Mouse (Mus musculus) forebrain, embryonic 11.5 days (tissue): ENCODE results near the gene Gtf2a1l. TPM values are rescaled to one million over a fixed set of nuclear protein-coding genes. Genes with fewer than 3 reads are reported as not detected.

Experiments
- ATAC-seq: fragments of 200-750 bp; cut with Nextera tagmentation; replicated peaks from 2 replicates; pipeline ENCODE4 v1.8.0; 2017; ENCODE audit warnings: moderate TSS enrichment; ENCODE audit not compliant: low FRiP score
- DNase-seq: peaks from one replicate; pipeline ENCODE4 v3.0.0-alpha.2; 2017; ENCODE audit warnings: low spot score
- H3K27ac ChIP-seq: fragments of 300-500 bp; sonication (generic); 2 replicates; pipeline ENCODE4 v1.5.1; 2014; ENCODE audit warnings: low read depth, low read length
- H3K27me3 ChIP-seq: fragments of 300-500 bp; sonication (generic); 2 replicates; pipeline ENCODE4 v1.6.1; 2014; ENCODE audit warnings: mild to moderate bottlenecking, low read length, mixed read lengths; ENCODE audit not compliant: control insufficient read depth, insufficient read depth
- H3K36me3 ChIP-seq: fragments of 300-500 bp; sonication (generic); 2 replicates; pipeline ENCODE4 v1.6.1; 2014; ENCODE audit warnings: mild to moderate bottlenecking, low read length, moderate library complexity, mixed read lengths; ENCODE audit not compliant: control insufficient read depth, insufficient read depth
- H3K4me1 ChIP-seq: fragments of 300-500 bp; sonication (generic); replicated peaks from 2 replicates; pipeline ENCODE4 v1.6.1; 2014; ENCODE audit warnings: low read length, mixed read lengths; ENCODE audit not compliant: control insufficient read depth, insufficient read depth
- H3K4me2 ChIP-seq: fragments of 300-500 bp; sonication (generic); 2 replicates; pipeline ENCODE4 v1.6.1; 2014; ENCODE audit warnings: low read depth, mild to moderate bottlenecking, low read length, moderate library complexity, mixed read lengths; ENCODE audit not compliant: severe bottlenecking
- H3K4me3 ChIP-seq: fragments of 300-500 bp; sonication (generic); 2 replicates; pipeline ENCODE4 v1.5.1; 2014; ENCODE audit warnings: low read depth, low read length
- H3K9ac ChIP-seq: fragments of 300-500 bp; sonication (generic); 2 replicates; pipeline ENCODE4 v1.6.1; 2014; ENCODE audit warnings: low read length
- H3K9me3 ChIP-seq: fragments of 300-500 bp; sonication (generic); 2 replicates; pipeline ENCODE4 v1.6.1; 2016; ENCODE audit warnings: low read length, mixed read lengths; ENCODE audit not compliant: control insufficient read depth
- WGBS: fragments of 180-500 bp; shearing (Covaris S2); extraction: QIAGEN DNeasy Blood & Tissue Kit; methylation state at CpG from one replicate; pipeline ENCODE4 v1.1.7; 2014; 5-methylcytosine and 5-hydroxymethylcytosine counted together
- polyA plus RNA-seq: library from polyadenylated mRNA; unstranded; fragments of >200 nt; fragmentation: Nextera tagmentation; extraction: Ambion mirVana; gene quantifications from 2 replicates; pipeline ENCODE4 v1.2.1, GENCODE M21; 2014

Gene Gtf2a1l
- polyA plus RNA-seq, 1 experiment from 2014 or later = not detected

- H3K9ac ChIP-seq = no peak overlapping the region
- H3K27ac ChIP-seq = no peak overlapping the region
- no peaks in the 10 kb centered on the region for H3K9me3 ChIP-seq
- H3K4me2 ChIP-seq = no peak overlapping the region
- H3K4me1 ChIP-seq = no peaks in the 10 kb centered on the region
- no peak overlapping the region for H3K4me3 ChIP-seq
- H3K27me3 ChIP-seq = no peaks in the 10 kb centered on the region
- 89% methylated on average over 8 of the region's 8 CpGs for WGBS
- ATAC-seq (no peak), DNase-seq (peak; percentile 48)
- H3K36me3 ChIP-seq = no peaks in the 10 kb centered on the region
These were observed 26.6 kb upstream of the Gtf2a1l start for GRCm38 (mm10) chr17:88641836-88642235.

DNA sequence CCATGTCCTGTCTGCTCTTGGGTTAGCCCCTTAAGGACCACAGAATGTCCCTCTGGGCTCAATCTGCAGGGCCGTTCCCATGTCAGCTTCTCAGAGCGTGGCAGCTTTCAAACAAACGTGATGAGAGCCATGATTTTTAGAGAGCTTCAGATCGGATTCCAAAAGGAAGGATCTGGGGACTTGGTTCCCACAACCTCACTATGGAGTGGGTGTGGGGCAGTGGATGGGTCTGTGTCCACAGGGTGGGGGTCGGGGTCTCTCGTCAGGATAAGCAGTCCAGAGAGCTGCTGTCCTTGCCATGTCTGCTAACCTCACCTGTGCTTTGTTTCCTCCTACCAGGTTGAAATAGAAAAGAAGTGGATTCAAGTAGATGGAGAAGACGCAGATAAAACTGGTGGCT is 23.6 kb upstream of the Gtf2a1l start:
- no peak for ATAC-seq
- H3K36me3 ChIP-seq = no peaks in the 10 kb centered on the region
- WGBS = 91% methylated on average over 7 of the region's 7 CpGs

DNA sequence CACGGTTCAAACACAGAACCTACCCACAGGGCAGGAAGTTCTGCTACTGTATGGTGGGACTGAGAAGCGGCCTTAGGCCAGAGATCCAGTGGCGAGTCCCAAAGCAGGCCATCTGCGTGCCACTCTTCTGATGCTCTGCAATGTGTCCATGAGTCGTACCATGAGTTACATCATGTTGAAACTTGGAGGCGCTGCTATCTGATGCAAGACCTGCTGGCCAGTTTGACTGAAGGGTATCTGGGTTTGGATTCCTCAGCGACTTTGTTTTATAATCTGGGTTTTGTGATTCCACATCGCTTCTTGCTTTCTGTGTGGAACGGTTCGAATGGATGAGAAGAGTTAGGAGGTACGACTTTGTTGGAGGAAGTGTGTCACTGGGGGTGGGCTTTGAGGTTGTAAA is 23.2 kb upstream of the Gtf2a1l start:
- Histone ChIP-seq H3K4me3 (no peak overlapping the region), H3K9ac (no peak overlapping the region), H3K4me1 (no peaks in the 10 kb centered on the region), H3K27me3 (no peaks in the 10 kb centered on the region), H3K4me2 (no peak overlapping the region), H3K9me3 (no peaks in the 10 kb centered on the region), H3K36me3 (no peaks in the 10 kb centered on the region), H3K27ac (no peak overlapping the region)
- ATAC-seq (no peak), DNase-seq (no peak)
- WGBS = 90% methylated on average over 11 of the region's 11 CpGs

More for the DNA sequence above, 23.6 kb upstream of the Gtf2a1l start:
- H3K4me3 ChIP-seq = no peak overlapping the region
- H3K27ac ChIP-seq = no peak overlapping the region
- no peak overlapping the region for H3K9ac ChIP-seq
- H3K4me1 ChIP-seq = no peaks in the 10 kb centered on the region
- H3K27me3 ChIP-seq = no peaks in the 10 kb centered on the region
- H3K9me3 ChIP-seq = no peaks in the 10 kb centered on the region
- DNase-seq = no peak
- no peak overlapping the region for H3K4me2 ChIP-seq

GRCm38 (mm10) chr17:88647149-88647548 is 21.3 kb upstream of the Gtf2a1l start:
- DNase-seq (no peak), ATAC-seq (no peak)
- no peaks in the 10 kb centered on the region for H3K4me1 ChIP-seq
- H3K36me3 ChIP-seq = no peaks in the 10 kb centered on the region
- H3K9ac ChIP-seq = no peak overlapping the region
- WGBS = 87% methylated on average over 3 of the region's 3 CpGs
- H3K27ac ChIP-seq = no peak overlapping the region
- no peak overlapping the region for H3K4me2 ChIP-seq
- H3K27me3 ChIP-seq = no peaks in the 10 kb centered on the region
- H3K9me3 ChIP-seq = no peaks in the 10 kb centered on the region
- no peak overlapping the region for H3K4me3 ChIP-seq

- DNase-seq = peak; percentile 80
- H3K36me3 ChIP-seq = no peaks in the 10 kb centered on the region
- no peaks in the 10 kb centered on the region; the same call in 1 of the 2 replicates for H3K27me3 ChIP-seq
- 0 out of 2 replicates have a peak, but pooled peaks have one; percentile 47 for ATAC-seq
- H3K9me3 ChIP-seq = no peaks in the 10 kb centered on the region
- H3K4me2 ChIP-seq = no peak overlapping the region
- H3K27ac ChIP-seq = no peak overlapping the region
- no peak overlapping the region for H3K9ac ChIP-seq
- no peak overlapping the region for H3K4me3 ChIP-seq
- H3K4me1 ChIP-seq = no peaks in the 10 kb centered on the region
- WGBS = 6% methylated on average over 9 of the region's 9 CpGs
These were observed 16.4 kb upstream of the Gtf2a1l start for GRCm38 (mm10) chr17:88652010-88652409.

DNA sequence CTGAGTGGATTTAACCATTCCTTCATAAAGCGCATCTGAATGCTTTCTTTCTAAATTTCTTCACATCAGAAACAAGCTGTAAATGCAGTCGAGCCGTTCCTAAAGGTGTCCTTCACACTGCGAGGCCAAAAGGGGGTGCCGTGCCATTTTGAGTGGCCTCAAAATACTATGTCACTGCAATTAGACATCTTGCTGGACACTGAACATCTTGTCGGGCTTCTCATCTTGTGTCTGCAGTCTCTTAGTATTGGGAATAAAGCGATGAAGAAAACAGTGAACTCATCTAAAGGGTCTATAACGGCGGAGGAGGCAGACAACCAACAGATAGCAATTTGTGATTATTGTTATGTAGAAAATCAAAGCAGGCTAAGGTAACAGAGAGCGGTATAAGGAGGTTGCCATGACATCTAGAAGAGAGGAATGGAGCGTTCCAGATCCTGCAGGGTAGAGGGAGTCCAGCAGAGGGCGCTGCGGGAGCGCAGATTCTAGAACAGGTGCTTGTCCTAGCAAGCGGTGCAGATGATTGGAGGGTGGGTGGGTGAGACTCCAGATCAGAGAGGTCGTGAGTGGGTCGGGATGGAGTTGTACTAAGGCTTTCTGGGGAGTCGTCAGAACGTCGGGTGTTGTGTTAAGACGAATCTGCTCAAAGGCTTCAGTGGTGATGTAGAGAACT is 15.6 kb upstream of the Gtf2a1l start:
- H3K4me3 ChIP-seq = no peak overlapping the region
- WGBS = 21% methylated on average over 21 of the region's 21 CpGs
- H3K9ac ChIP-seq = no peak overlapping the region
- no peaks in the 10 kb centered on the region; the same call in 1 of the 2 replicates for H3K27me3 ChIP-seq
- H3K27ac ChIP-seq = no peak overlapping the region
- no peak overlapping the region for H3K4me2 ChIP-seq
- H3K9me3 ChIP-seq = no peaks in the 10 kb centered on the region
- ATAC-seq (peak; percentile 80), DNase-seq (peak; percentile 91)
- no peaks in the 10 kb centered on the region for H3K36me3 ChIP-seq
- no peaks in the 10 kb centered on the region for H3K4me1 ChIP-seq

DNA sequence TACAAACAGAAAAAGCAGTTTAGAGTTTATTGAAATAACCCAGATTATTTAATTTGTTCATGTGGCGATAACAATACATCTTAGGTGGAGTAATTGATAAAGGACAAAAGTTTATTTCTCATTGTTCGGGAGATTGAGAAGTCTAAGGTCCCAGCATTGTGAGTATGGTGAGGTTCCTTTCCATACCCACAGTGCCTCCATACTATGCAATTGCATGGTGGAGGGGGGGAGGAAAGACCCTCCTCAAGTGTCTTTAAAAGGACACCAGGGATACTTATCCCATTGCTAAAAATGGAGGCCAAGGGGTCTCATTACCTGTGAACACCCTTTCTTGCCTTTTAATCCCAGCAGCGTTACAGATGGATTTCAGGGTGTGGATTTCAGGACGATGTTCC is 15.1 kb upstream of the Gtf2a1l start:
- Histone ChIP-seq H3K36me3 (no peaks in the 10 kb centered on the region), H3K4me2 (no peak overlapping the region), H3K4me1 (no peaks in the 10 kb centered on the region), H3K27me3 (no peaks in the 10 kb centered on the region; the same call in 1 of the 2 replicates), H3K27ac (no peak overlapping the region), H3K9me3 (no peaks in the 10 kb centered on the region), H3K9ac (no peak overlapping the region), H3K4me3 (no peak overlapping the region)
- ATAC-seq (peak; percentile 31; the same call in 1 of the 2 replicates), DNase-seq (no peak)
- WGBS = 81% methylated on average over 4 of the region's 4 CpGs

GRCm38 (mm10) chr17:88658510-88658909 is 9.9 kb upstream of the Gtf2a1l start:
- Histone ChIP-seq H3K9me3 (no peaks in the 10 kb centered on the region), H3K4me1 (no peaks in the 10 kb centered on the region), H3K27ac (no peak overlapping the region), H3K36me3 (no peaks in the 10 kb centered on the region), H3K9ac (no peak overlapping the region), H3K4me3 (no peak overlapping the region), H3K27me3 (no peaks in the 10 kb centered on the region), H3K4me2 (no peak overlapping the region)
- 80% methylated on average over 6 of the region's 6 CpGs for WGBS
- no peak for DNase-seq
- ATAC-seq = no peak

DNA sequence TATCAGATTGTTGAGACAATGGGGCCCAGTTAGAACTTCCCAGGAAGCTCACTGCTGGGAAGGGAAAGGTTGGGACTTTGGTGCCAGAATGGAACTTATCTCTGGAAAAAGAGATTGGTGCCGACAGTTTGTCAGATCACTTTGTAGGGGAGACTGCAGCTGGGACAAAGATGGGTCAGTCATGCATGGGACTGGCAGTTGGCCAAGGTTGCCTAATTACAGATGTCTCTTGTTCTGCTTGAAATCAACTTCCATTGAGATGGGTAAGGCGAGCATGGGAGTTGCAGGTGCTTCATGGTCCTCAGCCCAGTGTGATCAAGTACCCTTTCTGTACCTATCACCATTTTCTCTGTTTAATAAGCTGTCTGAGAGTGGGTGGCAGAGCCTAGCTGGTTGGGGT is 2.4 kb upstream of the Gtf2a1l start:
- 66% methylated on average over 2 of the region's 2 CpGs for WGBS

More for the DNA sequence above, 2.4 kb upstream of the Gtf2a1l start:
- Histone ChIP-seq H3K4me1 (0 out of 2 replicates have a peak, but pooled peaks cover 1% of the 10 kb centered on the region), H3K4me3 (no peak overlapping the region), H3K9me3 (no peaks in the 10 kb centered on the region), H3K4me2 (no peak overlapping the region), H3K9ac (no peak overlapping the region), H3K27me3 (peaks cover 15% of the 10 kb centered on the region), H3K27ac (no peak overlapping the region), H3K36me3 (no peaks in the 10 kb centered on the region)
- ATAC-seq (no peak), DNase-seq (no peak)
